In the genomic region with DNA sequence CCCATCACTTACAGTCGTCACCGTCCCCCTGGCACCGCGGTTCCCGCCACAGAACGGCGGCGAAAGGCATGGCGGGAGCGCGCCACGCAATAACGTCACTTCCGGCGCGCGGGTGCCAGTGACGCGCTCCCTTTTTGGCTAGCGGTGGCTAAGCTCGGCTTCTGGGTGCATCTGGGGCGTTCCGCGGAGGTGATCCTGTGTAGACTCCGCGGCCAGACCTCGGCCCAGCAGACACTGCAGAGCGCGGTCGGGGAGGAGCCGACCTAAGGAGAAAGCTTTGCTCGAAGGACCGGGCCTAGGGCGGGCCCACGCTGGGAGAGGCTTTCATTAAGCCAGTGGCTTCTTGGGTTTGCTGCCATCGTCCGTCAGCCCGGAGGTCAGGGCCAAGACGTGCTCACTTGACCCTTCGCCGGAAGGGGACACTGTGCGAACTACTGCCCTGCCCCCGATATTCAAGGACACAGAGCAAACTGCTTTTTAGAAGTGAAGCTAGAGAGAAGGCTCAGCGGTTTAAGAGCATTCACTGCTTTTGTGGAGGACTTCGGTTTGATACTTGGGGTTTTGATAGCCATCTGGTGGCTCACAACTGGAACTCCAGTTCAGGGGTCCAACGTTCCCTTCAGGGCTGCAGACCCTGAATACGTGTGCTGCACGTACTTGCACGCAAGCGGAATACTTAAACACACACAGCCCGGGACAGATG, we compare ENCODE assay signal across 8 mouse cellular contexts. TPM values are rescaled to one million over a fixed set of nuclear protein-coding genes. Genes with fewer than 3 reads are reported as not detected.
DNase-seq lines count a peak whose midpoint lies in the region; ATAC-seq and TF ChIP-seq lines count a peak whose summit lies in the region.

Rfc4 (minus strand) TSS at position 65 of the 703 bp plus-strand sequence.

- H3K4me1 ChIP-seq in intestine, postnatal 0 days (replicated peaks; ENCODE audit: control insufficient read depth, insufficient read depth, low read length) = no peaks in the 10 kb centered on the region
- H3K4me1 ChIP-seq in midbrain, embryonic 11.5 days (ENCODE audit: control insufficient read depth, insufficient read depth, low read length) = peaks cover 15% of the 10 kb centered on the region; the same call in 1 of the 2 replicates

- peak within 1 kb of the TSS; percentile 95 for H3K27ac ChIP-seq in intestine, postnatal 0 days (ENCODE audit: low read depth, low read length)
- peak within 1 kb of the TSS; percentile 95 for H3K27ac ChIP-seq in midbrain, embryonic 11.5 days (ENCODE audit: low read depth, low read length)

- no peaks in the 10 kb centered on the region for H3K27me3 ChIP-seq in intestine, postnatal 0 days (replicated peaks; ENCODE audit: control insufficient read depth, insufficient read depth, low read length)
- H3K27me3 ChIP-seq in midbrain, embryonic 11.5 days (ENCODE audit: control insufficient read depth, insufficient read depth, low read length) = no peaks in the 10 kb centered on the region

- H3K4me2 ChIP-seq in intestine, postnatal 0 days (replicated peaks; ENCODE audit: low read depth) = peak within 1 kb of the TSS; percentile 83
- H3K4me2 ChIP-seq in midbrain, embryonic 11.5 days = peak within 1 kb of the TSS; percentile 81

- no peaks in the 10 kb centered on the region for H3K9me3 ChIP-seq in intestine, postnatal 0 days (ENCODE audit: control insufficient read depth)
- H3K9me3 ChIP-seq in midbrain, embryonic 11.5 days (ENCODE audit: control insufficient read depth, low read length) = no peaks in the 10 kb centered on the region

- H3K9ac ChIP-seq in intestine, postnatal 0 days (ENCODE audit: low read depth, low read length) = peak within 1 kb of the TSS; percentile 85
- peak within 1 kb of the TSS; percentile 94 for H3K9ac ChIP-seq in midbrain, embryonic 11.5 days (ENCODE audit: low read length)

- H3K4me3 ChIP-seq in intestine, postnatal 0 days (ENCODE audit: low read depth, low read length) = peak within 1 kb of the TSS; percentile 68
- H3K4me3 ChIP-seq in midbrain, embryonic 11.5 days (ENCODE audit: low read depth, low read length) = peak within 1 kb of the TSS; percentile 72

- H3K36me3 ChIP-seq in intestine, postnatal 0 days (ENCODE audit: control insufficient read depth, insufficient read depth) = 0 out of 2 replicates have a peak, but pooled peaks cover 10% of the 10 kb centered on the region
- H3K36me3 ChIP-seq in midbrain, embryonic 11.5 days (ENCODE audit: control insufficient read depth, insufficient read depth, low read length) = no peaks in the 10 kb centered on the region

- DNase-seq in adrenal gland, adult 8-10 months = peak; percentile 88
- DNase-seq in embryo, embryonic 11.5 days (ENCODE audit: low read depth, low spot score) = peak; percentile 82
- DNase-seq in gastrocnemius, postnatal 4 days (ENCODE audit: low spot score in 2 of 2) = peak; percentile 87 to 92
- peak; percentile 93 for DNase-seq in left cerebral cortex, postnatal 4 days
- DNase-seq in midbrain, embryonic 11.5 days (ENCODE audit: low spot score, missing footprints) = peak; percentile 100
- DNase-seq in right cerebral cortex, postnatal 4 days = peak; percentile 92
- DNase-seq in yolk sac, embryonic 10.5 days (ENCODE audit: low spot score) = peak; percentile 92

- intact Hi-C loops in left cerebral cortex, postnatal 4 days (cut with DNase I) = no loop called here

- peak; percentile 68 for TF ChIP-seq CTCF in intestine, postnatal 0 days (IDR thresholded peaks at IDR 0.05; ENCODE audit: low read depth)

- under 1% methylated on average over 51 of the region's 51 CpGs for WGBS in intestine, postnatal 0 days
- under 1% methylated on average over 51 of the region's 51 CpGs for WGBS in midbrain, embryonic 11.5 days

- ATAC-seq in intestine, postnatal 0 days = peak; percentile 95
- peak; percentile 94 for ATAC-seq in midbrain, embryonic 11.5 days (ENCODE audit: low FRiP score)

RNA-seq across cellular contexts. Expression of gene Rfc4, which starts in this region (rescaled TPM):
- 10 to 100 TPM in 1 of 4 experiments, 1 to 10 TPM in 3; 7.1 to 10.8 (median 9.2) TPM for total RNA-seq in adrenal gland, adult 8-10 months (2022)
- total RNA-seq in gastrocnemius, postnatal 4 days (2021) = 10 to 100 TPM; 16.2 to 16.4 TPM
- polyA plus RNA-seq in intestine, postnatal 0 days (2015; fragmentation: Nextera tagmentation; extraction: Ambion mirVana) = 39.6 and 40.7 TPM in 2 replicates
- total RNA-seq in left cerebral cortex, postnatal 4 days (2021) = 10 to 100 TPM in 1 of 2 experiments, 1 to 10 TPM in 1; 9.7 to 11.5 TPM
- polyA plus RNA-seq in midbrain, embryonic 11.5 days (2014; fragmentation: Nextera tagmentation; extraction: Ambion mirVana) = 237 and 249 TPM in 2 replicates

Comparison
In these comparisons a context has a peak if more than half of its experiments do, and no peak if none do; other contexts are left out.
1. Peak in every context shown above with its lines: DNase-seq, ATAC-seq, H3K4me3 ChIP-seq and H3K27ac ChIP-seq.